Comparison of ENCODE assay signal across 23 mouse cellular contexts in the genomic region with DNA sequence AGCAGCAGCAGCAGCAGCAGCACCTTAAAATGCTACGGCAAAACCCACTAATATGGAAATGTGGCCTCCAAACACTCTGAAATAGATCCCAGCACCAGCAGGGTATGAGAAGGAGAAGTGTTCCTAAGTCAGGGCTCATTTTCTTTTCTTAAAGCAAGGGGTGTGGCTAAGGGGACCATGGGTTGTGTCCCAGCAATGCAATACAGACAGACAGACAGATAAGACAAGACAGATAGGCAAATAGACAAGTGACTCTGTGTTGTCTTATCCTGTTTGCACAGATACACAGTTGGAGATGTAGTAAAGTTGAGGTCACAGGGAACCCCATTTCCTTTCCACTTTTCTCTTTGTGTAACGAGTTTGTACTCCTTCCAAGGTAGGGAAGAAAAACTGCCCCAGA. TPM values are rescaled to one million over a fixed set of nuclear protein-coding genes. Genes with fewer than 3 reads are reported as not detected.
DNase-seq lines count a peak whose midpoint lies in the region; ATAC-seq and TF ChIP-seq lines count a peak whose summit lies in the region.
"Had no signal": no experiment of that assay in that cellular context is flagged by ENCODE, and none has a peak within 500 bp of the region (broad histone marks: within the 10 kb centered on the region; RNA-seq: fewer than 3 reads in every experiment).

No protein-coding gene starts in this region.

- peak overlapping the region; percentile 56; the same call in 1 of the 2 replicates for H3K4me2 ChIP-seq in CH12.LX (ENCODE audit: insufficient read depth, low read depth, poor library complexity, severe bottlenecking)
- no peak overlapping the region for H3K4me2 ChIP-seq in limb, embryonic 12.5 days
- peak overlapping the region; percentile 48 for H3K4me2 ChIP-seq in liver, postnatal 0 days (ENCODE audit: low read depth, low read length)
- H3K4me2 ChIP-seq in hindbrain, embryonic 16.5 days (ENCODE audit: low read length): no peak overlapping the region
- H3K4me2 ChIP-seq in hindbrain, postnatal 0 days (ENCODE audit: low read depth, low read length): no peak overlapping the region
- H3K4me2 ChIP-seq: forebrain, embryonic 12.5 days; hindbrain, embryonic 14.5 days; lung, embryonic 15.5 days had no signal

- H3K79me2 ChIP-seq in CH12.LX (replicated peaks; ENCODE audit: control insufficient read depth, extremely low read depth, insufficient read depth, poor library complexity, severe bottlenecking): peaks cover 19% of the 10 kb centered on the region
- H3K79me2 ChIP-seq in MEL (ENCODE audit: control insufficient read depth, insufficient read depth, low read length, poor library complexity): peaks cover 17% of the 10 kb centered on the region

- H3K36me3 ChIP-seq in CH12.LX (replicated peaks in 1 of 2; ENCODE audit: control insufficient read depth in 1 of 2, insufficient read depth in 1 of 2, low read length in 1 of 2): peaks cover 0 to 10% of the 10 kb centered on the region in 2 experiments
- peaks cover 0 to 14% of the 10 kb centered on the region in 2 experiments; a peak in 2 of 4 replicates for H3K36me3 ChIP-seq in MEL (ENCODE audit: control insufficient read depth in 1 of 2, insufficient read depth in 2 of 2, low read length in 2 of 2)
- no peaks in the 10 kb centered on the region for H3K36me3 ChIP-seq in limb, embryonic 12.5 days
- H3K36me3 ChIP-seq in liver, postnatal 0 days (replicated peaks; ENCODE audit: insufficient read depth, low read length): 0 out of 2 replicates have a peak, but pooled peaks cover 2% of the 10 kb centered on the region
- no peaks in the 10 kb centered on the region for H3K36me3 ChIP-seq in hindbrain, embryonic 16.5 days (ENCODE audit: control insufficient read depth, insufficient read depth, low read length)
- H3K36me3 ChIP-seq in hindbrain, postnatal 0 days (ENCODE audit: insufficient read depth, low read length): no peaks in the 10 kb centered on the region
- H3K36me3 ChIP-seq: forebrain, embryonic 12.5 days; lung, embryonic 15.5 days had no signal

- TF ChIP-seq EP300 in CH12.LX (IDR thresholded peaks at IDR 0.05; ENCODE audit: low read length) (no peak), MEL (IDR thresholded peaks at IDR 0.05; ENCODE audit: low read depth in 1 of 2, low read length in 2 of 2) (peak; percentile 81 to 88)
- no peak for TF ChIP-seq EP300 in liver, postnatal 0 days (IDR thresholded peaks at IDR 0.05; ENCODE audit: low read depth)

- dilution Hi-C loops in CH12.LX (cut with MboI; ENCODE audit: extremely low pct_ligation_motif_present, extremely low pct_unique_long_range_greater_than_20kb, low sequenced_read_pairs): no loop called here

- TF ChIP-seq CTCF in CH12.LX (conservative IDR thresholded peaks at IDR 0.05 in 1 of 2, IDR thresholded peaks at IDR 0.05 in 1 of 2; ENCODE audit: low read depth in 2 of 2, low read length in 2 of 2): no peak
- TF ChIP-seq CTCF in MEL (IDR thresholded peaks at IDR 0.05 in 2 of 3, conservative IDR thresholded peaks at IDR 0.05 in 1 of 3; ENCODE audit: control insufficient read depth in 1 of 3, insufficient read depth in 1 of 3, low read depth in 2 of 3, low read length in 3 of 3, poor library complexity in 1 of 3, severe bottlenecking in 1 of 3): no peak
- TF ChIP-seq CTCF in liver, postnatal 0 days (IDR thresholded peaks at IDR 0.05; ENCODE audit: low read depth): no peak
- TF ChIP-seq CTCF in hindbrain, postnatal 0 days (IDR thresholded peaks at IDR 0.05; ENCODE audit: low read depth): no peak

- H3K4me1 ChIP-seq in CH12.LX (ENCODE audit: control insufficient read depth in 1 of 2, insufficient read depth in 2 of 2): peaks cover 27 to 64% of the 10 kb centered on the region in 2 experiments
- peaks cover 4 to 18% of the 10 kb centered on the region in 2 experiments for H3K4me1 ChIP-seq in MEL (ENCODE audit: control insufficient read depth in 1 of 2, insufficient read depth in 2 of 2, low read length in 2 of 2)
- H3K4me1 ChIP-seq in limb, embryonic 12.5 days (replicated peaks): peaks cover 23% of the 10 kb centered on the region
- H3K4me1 ChIP-seq in liver, postnatal 0 days (ENCODE audit: insufficient read depth): peaks cover 30% of the 10 kb centered on the region
- peaks cover 14% of the 10 kb centered on the region for H3K4me1 ChIP-seq in hindbrain, embryonic 16.5 days (ENCODE audit: control insufficient read depth, insufficient read depth, low read depth, low read length)
- peaks cover 10% of the 10 kb centered on the region for H3K4me1 ChIP-seq in hindbrain, postnatal 0 days (ENCODE audit: insufficient read depth, low read length)

- H3K9me3 ChIP-seq in CH12.LX (replicated peaks; ENCODE audit: low read length) (no peaks in the 10 kb centered on the region), MEL (replicated peaks; ENCODE audit: insufficient read depth, low read length) (no peaks in the 10 kb centered on the region)
- no peaks in the 10 kb centered on the region for H3K9me3 ChIP-seq in limb, embryonic 12.5 days
- no peaks in the 10 kb centered on the region for H3K9me3 ChIP-seq in liver, postnatal 0 days (ENCODE audit: low read length)
- no peaks in the 10 kb centered on the region for H3K9me3 ChIP-seq in hindbrain, embryonic 16.5 days (ENCODE audit: control insufficient read depth, low read length)
- no peaks in the 10 kb centered on the region for H3K9me3 ChIP-seq in hindbrain, postnatal 0 days (ENCODE audit: low read length)
- H3K9me3 ChIP-seq: forebrain, embryonic 12.5 days; lung, embryonic 15.5 days had no signal

- ATAC-seq in limb, embryonic 12.5 days (ENCODE audit: insufficient number of reproducible peaks, insufficient read depth, low FRiP score, low TSS enrichment, low read depth): no peak
- ATAC-seq in liver, postnatal 0 days: no peak
- ATAC-seq in hindbrain, embryonic 16.5 days: no peak
- no peak for ATAC-seq in hindbrain, postnatal 0 days
- ATAC-seq: midbrain, embryonic 16.5 days had no signal

- TF ChIP-seq RAD21 in CH12.LX (IDR thresholded peaks at IDR 0.05; ENCODE audit: low read depth, low read length): no peak
- no peak for TF ChIP-seq RAD21 in MEL (IDR thresholded peaks at IDR 0.05; ENCODE audit: low read depth, low read length)

- peak; percentile 74 for DNase-seq in CH12.LX (ENCODE audit: extremely low read depth)
- DNase-seq in MEL (ENCODE audit: low read depth, low spot score): peak; percentile 81
- DNase-seq in liver, postnatal 0 days: no peak
- DNase-seq in right cerebral cortex, postnatal 4 days: no peak
- no peak for DNase-seq in hindbrain, postnatal 0 days (ENCODE audit: low spot score)
- DNase-seq in cerebellum, postnatal 10 days: no peak
- DNase-seq: adrenal gland, postnatal 36 days; cerebellum, adult 2 months; gastrocnemius, postnatal 10 days; heart, adult 11 months; heart, postnatal 36 days; kidney, adult 18-20 months; kidney, postnatal 14 days; left cerebral cortex, postnatal 4 days; thymus, postnatal 4 days had no signal

- in situ Hi-C loops in CH12.LX (cut with MboI; ENCODE audit: low pct_ligation_motif_present, low pct_unique_long_range_greater_than_20kb, low sequenced_read_pairs): no loop called here

- peak overlapping the region in 1 of 3 experiments; percentile 67 for H3K4me3 ChIP-seq in CH12.LX (replicated peaks in 1 of 3; ENCODE audit: low read depth in 2 of 3, low read length in 2 of 3, poor library complexity in 1 of 3)
- no peak overlapping the region for H3K4me3 ChIP-seq in MEL (ENCODE audit: control insufficient read depth in 1 of 2, insufficient read depth in 1 of 2, low read depth in 2 of 2, low read length in 2 of 2)
- H3K4me3 ChIP-seq in limb, embryonic 12.5 days (replicated peaks): no peak overlapping the region
- H3K4me3 ChIP-seq in liver, postnatal 0 days (ENCODE audit: low read depth, low read length): no peak overlapping the region
- no peak overlapping the region for H3K4me3 ChIP-seq in hindbrain, embryonic 16.5 days (ENCODE audit: low read length)
- H3K4me3 ChIP-seq in hindbrain, postnatal 0 days (ENCODE audit: low read length): no peak overlapping the region
- H3K4me3 ChIP-seq: forebrain, embryonic 12.5 days; lung, embryonic 15.5 days had no signal

- H3K27me3 ChIP-seq in CH12.LX (replicated peaks): no peaks in the 10 kb centered on the region
- no peaks in the 10 kb centered on the region for H3K27me3 ChIP-seq in MEL (ENCODE audit: control insufficient read depth in 1 of 2, insufficient read depth in 2 of 2, low read length in 2 of 2)
- no peaks in the 10 kb centered on the region for H3K27me3 ChIP-seq in limb, embryonic 12.5 days
- no peaks in the 10 kb centered on the region for H3K27me3 ChIP-seq in liver, postnatal 0 days (ENCODE audit: insufficient read depth, low read length)
- H3K27me3 ChIP-seq in hindbrain, embryonic 16.5 days (replicated peaks; ENCODE audit: control insufficient read depth, insufficient read depth, low read length): no peaks in the 10 kb centered on the region
- no peaks in the 10 kb centered on the region for H3K27me3 ChIP-seq in hindbrain, postnatal 0 days (ENCODE audit: insufficient read depth, low read length)
- H3K27me3 ChIP-seq: lung, embryonic 15.5 days had no signal

- peak overlapping the region; percentile 38 for H3K27ac ChIP-seq in CH12.LX (ENCODE audit: insufficient read depth, low read depth)
- peak overlapping the region; percentile 8; the same call in 1 of the 2 replicates for H3K27ac ChIP-seq in MEL (ENCODE audit: control insufficient read depth, low read depth, low read length)
- H3K27ac ChIP-seq in limb, embryonic 12.5 days: 0 out of 2 replicates have a peak overlapping the region, but pooled peaks have one; percentile 7
- peak overlapping the region; percentile 93 for H3K27ac ChIP-seq in liver, postnatal 0 days (ENCODE audit: low read depth)
- no peak overlapping the region for H3K27ac ChIP-seq in hindbrain, embryonic 16.5 days (ENCODE audit: low read depth, low read length)
- H3K27ac ChIP-seq in hindbrain, postnatal 0 days: no peak overlapping the region
- H3K27ac ChIP-seq: forebrain, embryonic 12.5 days; hindbrain, embryonic 14.5 days had no signal

- 76% methylated on average over 2 of the region's 2 CpGs for WGBS in limb, embryonic 12.5 days
- WGBS in liver, postnatal 0 days (ENCODE audit: insufficient replicate concordance): 22% methylated on average over 2 of the region's 2 CpGs
- 76% methylated on average over 2 of the region's 2 CpGs for WGBS in hindbrain, embryonic 16.5 days
- 78% methylated on average over 2 of the region's 2 CpGs for WGBS in hindbrain, postnatal 0 days

- H3K9ac ChIP-seq in CH12.LX (ENCODE audit: insufficient read depth, low read depth) (no peak overlapping the region), MEL (ENCODE audit: control insufficient read depth, low read depth, low read length, poor library complexity, severe bottlenecking) (no peak overlapping the region)
- H3K9ac ChIP-seq in limb, embryonic 12.5 days (replicated peaks): no peak overlapping the region
- no peak overlapping the region for H3K9ac ChIP-seq in liver, postnatal 0 days (replicated peaks)
- no peak overlapping the region for H3K9ac ChIP-seq in hindbrain, embryonic 16.5 days (ENCODE audit: low read depth, low read length)
- H3K9ac ChIP-seq in hindbrain, postnatal 0 days (replicated peaks; ENCODE audit: low read length): no peak overlapping the region
- H3K9ac ChIP-seq: forebrain, embryonic 12.5 days; hindbrain, embryonic 14.5 days had no signal

- TF ChIP-seq POLR2A in CH12.LX (IDR thresholded peaks at IDR 0.05; ENCODE audit: low read depth, low read length): no peak
- TF ChIP-seq POLR2A in MEL (IDR thresholded peaks at IDR 0.05; ENCODE audit: control insufficient read depth in 1 of 2, insufficient read depth in 1 of 2, low read depth in 1 of 2, low read length in 2 of 2, poor library complexity in 1 of 2): peak in 1 of 2 experiments; percentile 38; a peak in 1 of 4 replicates

RNA-seq across cellular contexts. Expression of gene Abcc6, which starts 1.0 kb away (rescaled TPM):
- total RNA-seq in CH12.LX (2012; rRNA removed): 9.0 and 10.5 TPM in 2 replicates
- 2.2 and 7.8 TPM in 2 replicates for total RNA-seq in CH12.LX (2014; rRNA removed)
- polyA plus RNA-seq in CH12.LX (2012; ENCODE audit: insufficient read length, low read depth): 6.4 and 7.4 TPM in 2 replicates
- total RNA-seq in MEL (2012; rRNA removed): 0.12 TPM in 1 of 2 replicates, not detected in the other
- polyA plus RNA-seq in MEL (2012; ENCODE audit: insufficient read depth in 1 of 2, insufficient read length in 2 of 2, low read depth in 1 of 2, low replicate concordance in 2 of 2, missing spikeins in 1 of 2): under 1 TPM in 1 of 2 experiments, not detected in 1; 0.04 TPM
- polyA plus RNA-seq in limb, embryonic 12.5 days (2016; fragmentation: Nextera tagmentation; extraction: Ambion mirVana): 0.26 and 0.42 TPM in 2 replicates
- 9.9 and 10.8 TPM in 2 replicates for polyA plus RNA-seq in liver, postnatal 0 days (2015; fragmentation: Nextera tagmentation; extraction: Ambion mirVana)
- 0.53 and 1.0 TPM in 2 replicates for polyA plus RNA-seq in hindbrain, embryonic 16.5 days (2015; fragmentation: Nextera tagmentation; extraction: Ambion mirVana)
- total RNA-seq in hindbrain, postnatal 0 days (2014; rRNA removed): 0.58 and 1.2 TPM in 2 replicates
- 0.55 and 0.64 TPM in 2 replicates for polyA plus RNA-seq in hindbrain, postnatal 0 days (2015; fragmentation: Nextera tagmentation; extraction: Ambion mirVana)
- total RNA-seq: heart, postnatal 36 days; neutrophil, adult 5-6 weeks had no signal
- polyA plus RNA-seq: heart, embryonic 14.5 days had no signal

RNA-seq across cellular contexts. Expression of gene Nomo1, which starts 2.4 kb away (rescaled TPM):
- total RNA-seq in CH12.LX (2012; rRNA removed) (89.6 and 102 TPM in 2 replicates), CH12.LX (2014; rRNA removed) (41.9 and 43.4 TPM in 2 replicates), MEL (2012; rRNA removed) (159 and 197 TPM in 2 replicates)
- polyA plus RNA-seq in CH12.LX (2012; ENCODE audit: insufficient read length, low read depth) (97.8 and 103 TPM in 2 replicates), MEL (2012; ENCODE audit: insufficient read depth in 1 of 2, insufficient read length in 2 of 2, low read depth in 1 of 2, low replicate concordance in 2 of 2, missing spikeins in 1 of 2) (1,000 to 10,000 TPM in 1 of 2 experiments, 100 to 1,000 TPM in 1; 195 to 1,239 TPM)
- polyA plus RNA-seq in limb, embryonic 12.5 days (2016; fragmentation: Nextera tagmentation; extraction: Ambion mirVana): 22.3 and 24.9 TPM in 2 replicates
- 18.4 and 19.9 TPM in 2 replicates for polyA plus RNA-seq in liver, postnatal 0 days (2015; fragmentation: Nextera tagmentation; extraction: Ambion mirVana)
- polyA plus RNA-seq in hindbrain, embryonic 16.5 days (2015; fragmentation: Nextera tagmentation; extraction: Ambion mirVana): 47.3 TPM in 2 replicates
- 53.6 and 61.5 TPM in 2 replicates for total RNA-seq in hindbrain, postnatal 0 days (2014; rRNA removed)
- 36.9 and 37.9 TPM in 2 replicates for polyA plus RNA-seq in hindbrain, postnatal 0 days (2015; fragmentation: Nextera tagmentation; extraction: Ambion mirVana)

Comparison
In these comparisons a context has a peak if more than half of its experiments do, and no peak if none do; other contexts are left out.
1. DNase-seq: peak in CH12.LX (single experiment) and MEL (single experiment); none in liver, postnatal 0 days (single experiment), right cerebral cortex, postnatal 4 days (single experiment), hindbrain, postnatal 0 days (single experiment) and cerebellum, postnatal 10 days (0 of 2).
2. H3K27ac ChIP-seq: peak in CH12.LX (single experiment), MEL (single experiment), limb, embryonic 12.5 days (single experiment) and liver, postnatal 0 days (single experiment); none in hindbrain, embryonic 16.5 days (single experiment) and hindbrain, postnatal 0 days (single experiment).
3. H3K4me2 ChIP-seq: peak in CH12.LX (single experiment) and liver, postnatal 0 days (single experiment); none in limb, embryonic 12.5 days (single experiment), hindbrain, embryonic 16.5 days (single experiment) and hindbrain, postnatal 0 days (single experiment).
4. Of the 35 proteins assayed by ChIP-seq in both MEL and CH12.LX: peak only in MEL: EP300, ETS1, HCFC1, MAZ, RCOR1, SIN3A and 1 more; only in CH12.LX: none; in both: none; in neither: 27; mixed calls (peak in some experiments, not most) for 1.